Mouse (Mus musculus) liver, adult 2 months (tissue): ENCODE data around the gene Gpc4.

Experiments used
- CTCF ChIP-seq: fragments of 200-500 bp; IDR thresholded peaks from 2 replicates; pipeline ENCODE4 v1.5.1; 2011; ENCODE audit warnings: low read depth, low read length, control low read depth
- POLR2A ChIP-seq: fragments of 200-500 bp; IDR thresholded peaks from 2 replicates; pipeline ENCODE4 v1.6.1; 2011; ENCODE audit warnings: low read length, control low read depth; ENCODE audit not compliant: insufficient read depth; ENCODE audit errors: extremely low read depth

- TF ChIP-seq CTCF, result no peak
- TF ChIP-seq POLR2A, result no peak
Measured at GRCm38 (mm10) chrX:52153451-52153850, 11.6 kb downstream of the Gpc4 start.
